Mouse (Mus musculus) lung, postnatal 10 days (tissue): ENCODE data around the gene Klra6.
"Not testable (repeated sequence)": the region's sequence is repeated elsewhere in the genome, so short reads cannot be mapped to it uniquely, and the experiment has no call there.

Experiments used
- DNase-seq: peaks from one replicate; pipeline ENCODE4 v3.0.0; 2021

The Klra6 gene

DNA sequence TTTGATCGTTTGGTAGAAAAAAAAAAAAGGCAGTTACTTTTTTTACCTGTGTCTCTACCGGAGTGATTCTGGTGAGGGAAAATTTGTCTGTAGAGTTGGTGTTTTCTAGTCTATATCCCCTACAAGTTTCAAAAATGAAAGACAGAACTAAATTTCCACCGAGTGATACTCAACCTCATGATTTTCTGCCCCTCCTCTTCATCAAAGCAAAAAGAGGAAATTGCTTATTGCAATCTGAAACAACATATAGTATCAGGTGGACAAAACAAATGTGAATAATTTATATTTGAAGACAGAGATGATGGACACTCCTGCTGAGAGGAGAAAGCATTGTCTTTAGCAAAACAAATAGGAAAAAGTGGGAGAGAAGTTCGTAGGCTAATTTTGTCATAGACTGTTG lies at the start of gene Klra6:
Gene Klra6, minus strand, starts transcription at position 101 of the 400 bp plus-strand sequence.
- DNase-seq = no peak

- not testable (repeated sequence) for DNase-seq
These were observed 40.4 kb upstream of the Klra6 start, which contains the start of gene Klra4 for GRCm38 (mm10) chr6:130067171-130067570. Gene Klra4 (minus strand): TSS chr6:130067271.

DNA sequence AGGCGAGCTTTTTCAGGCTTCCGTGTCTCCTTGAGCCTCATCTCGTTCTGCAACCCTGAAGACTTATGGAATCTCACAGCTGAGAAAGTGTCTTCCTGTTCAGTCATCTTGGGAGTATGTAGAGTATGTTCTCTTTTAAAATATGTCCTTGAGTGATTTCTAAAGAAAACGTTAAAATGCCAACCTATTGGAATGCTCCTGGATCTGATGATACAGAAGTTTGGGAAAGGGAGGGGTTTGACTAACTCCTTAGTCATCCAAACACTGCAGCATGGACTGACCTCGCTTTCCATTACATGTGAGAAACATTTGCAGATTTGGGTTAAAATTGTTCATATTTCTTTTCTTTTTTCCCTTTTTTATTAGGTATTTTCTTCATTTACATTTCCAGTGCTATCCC lies 38.4 kb upstream of the Klra6 start:
- DNase-seq = no peak

DNA sequence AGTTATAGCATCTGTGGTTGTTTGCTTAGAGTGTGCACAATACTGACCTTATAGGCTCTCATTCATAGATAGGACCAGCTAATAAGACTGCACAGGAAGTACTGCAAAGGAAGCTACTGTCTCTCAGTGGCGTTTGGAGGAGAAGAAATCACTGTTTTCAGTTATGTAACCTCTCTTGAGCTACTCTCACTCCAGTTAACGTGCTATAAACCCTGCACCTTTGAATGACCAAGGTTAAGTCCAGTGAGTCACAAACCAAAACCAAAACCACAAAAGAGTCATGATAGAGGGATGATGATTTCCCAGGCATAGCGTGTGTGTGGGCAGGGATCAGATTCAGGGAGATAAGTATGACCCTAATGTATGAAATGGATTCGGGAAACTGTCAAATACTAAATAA lies 8.4 kb upstream of the Klra6 start:
- not testable (repeated sequence) for DNase-seq

DNA sequence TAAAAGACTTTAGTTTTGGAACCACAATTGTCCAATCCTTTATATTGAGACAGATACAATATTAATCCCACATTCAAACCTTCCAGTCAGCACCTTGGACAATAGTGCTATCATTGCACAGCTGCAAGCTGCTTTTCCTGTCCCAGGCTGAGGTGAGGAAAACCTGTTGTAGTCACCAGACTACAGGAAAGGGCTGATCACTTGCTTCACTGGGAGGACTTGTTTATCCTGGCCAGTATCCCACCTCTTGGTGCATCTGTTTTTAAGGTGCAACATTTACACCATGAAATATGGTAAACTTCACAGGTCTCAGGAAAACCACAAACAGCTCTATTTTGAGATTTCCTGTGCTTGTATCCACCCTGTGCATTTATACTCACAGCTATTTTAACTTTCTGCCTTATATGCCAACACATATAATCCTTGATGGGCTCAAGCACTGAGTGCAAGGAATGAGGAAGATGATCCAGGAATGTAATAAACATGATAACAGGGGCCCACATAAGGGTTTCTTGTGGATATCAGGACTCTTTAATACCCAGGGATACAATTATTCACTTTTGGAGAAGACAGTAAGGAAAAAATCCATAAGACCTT lies 4.8 kb upstream of the Klra6 start:
- not testable (repeated sequence) for DNase-seq
